Mouse (Mus musculus): ENCODE data around the gene Isg20. TPM values are rescaled to one million over a fixed set of nuclear protein-coding genes. Genes with fewer than 3 reads are reported as not detected.

The Isg20 gene
- polyA plus RNA-seq, 1 experiment from 2014 or later, result 26.2 TPM

GRCm38 (mm10) chr7:78883726-78884060, 29.5 kb upstream of the Isg20 start:
- no peak overlapping the region for H3K27ac ChIP-seq
- no peaks in the 10 kb centered on the region; the same call in 1 of the 2 replicates for H3K4me1 ChIP-seq (replicated peaks)
- H3K9me3 ChIP-seq (replicated peaks), result no peaks in the 10 kb centered on the region
- ATAC-seq (ENCODE audit: low read depth) (no peak), DNase-seq (no peak)
- no peak overlapping the region for H3K4me2 ChIP-seq
- no peak overlapping the region for H3K9ac ChIP-seq
- H3K27me3 ChIP-seq, result peaks cover 96% of the 10 kb centered on the region
- 17% methylated on average over 8 of the region's 8 CpGs for WGBS (ENCODE audit: insufficient replicate concordance)
- no peaks in the 10 kb centered on the region for H3K36me3 ChIP-seq
- no peak overlapping the region for H3K4me3 ChIP-seq (replicated peaks)

DNA sequence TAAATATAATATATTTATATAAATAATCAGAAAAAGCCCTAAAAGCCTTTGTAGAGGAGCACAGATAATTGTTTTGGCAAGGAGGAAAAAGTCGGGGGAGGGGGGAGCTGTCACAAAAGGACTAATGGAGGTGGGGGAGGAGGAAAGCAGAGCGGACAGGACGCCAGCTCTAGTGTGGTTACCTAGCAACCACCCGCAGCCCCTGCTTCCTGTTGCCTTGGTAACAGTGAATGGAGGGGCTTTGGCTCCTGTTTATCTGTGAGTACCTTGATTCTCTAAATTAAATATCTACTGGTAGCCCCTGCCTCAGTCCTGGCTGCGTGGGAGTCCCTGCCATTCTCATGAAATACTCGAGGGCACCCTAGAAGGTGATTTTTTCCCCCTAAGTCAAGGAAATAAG, 29.1 kb upstream of the Isg20 start:
- peaks cover 95% of the 10 kb centered on the region for H3K27me3 ChIP-seq
- H3K4me1 ChIP-seq (replicated peaks), result no peaks in the 10 kb centered on the region; the same call in 1 of the 2 replicates
- H3K9ac ChIP-seq, result no peak overlapping the region
- DNase-seq, result no peak
- H3K27ac ChIP-seq, result no peak overlapping the region
- H3K4me3 ChIP-seq (replicated peaks), result no peak overlapping the region
- H3K9me3 ChIP-seq (replicated peaks), result no peaks in the 10 kb centered on the region
- 10% methylated on average over 6 of the region's 6 CpGs for WGBS (ENCODE audit: insufficient replicate concordance)
- H3K36me3 ChIP-seq, result no peaks in the 10 kb centered on the region
- ATAC-seq (ENCODE audit: low read depth), result no peak
- H3K4me2 ChIP-seq, result no peak overlapping the region

GRCm38 (mm10) chr7:78885404-78885803, 27.8 kb upstream of the Isg20 start:
- Histone ChIP-seq H3K36me3 (no peaks in the 10 kb centered on the region), H3K9me3 (replicated peaks) (no peaks in the 10 kb centered on the region), H3K27ac (no peak overlapping the region), H3K9ac (no peak overlapping the region), H3K27me3 (peaks cover 90% of the 10 kb centered on the region), H3K4me2 (no peak overlapping the region), H3K4me1 (replicated peaks) (no peaks in the 10 kb centered on the region; the same call in 1 of the 2 replicates), H3K4me3 (replicated peaks) (no peak overlapping the region)
- WGBS (ENCODE audit: insufficient replicate concordance), result 71% methylated on average over 5 of the region's 5 CpGs
- ATAC-seq (ENCODE audit: low read depth) (no peak), DNase-seq (no peak)

- no peak overlapping the region for H3K27ac ChIP-seq
- no peaks in the 10 kb centered on the region for H3K9me3 ChIP-seq (replicated peaks)
- H3K36me3 ChIP-seq, result no peaks in the 10 kb centered on the region
- ATAC-seq (ENCODE audit: low read depth) (no peak), DNase-seq (no peak)
- H3K4me1 ChIP-seq (replicated peaks), result no peaks in the 10 kb centered on the region; the same call in 1 of the 2 replicates
- H3K4me3 ChIP-seq (replicated peaks), result no peak overlapping the region
- H3K9ac ChIP-seq, result no peak overlapping the region
- H3K27me3 ChIP-seq, result peaks cover 79% of the 10 kb centered on the region
- 61% methylated on average over 4 of the region's 4 CpGs for WGBS (ENCODE audit: insufficient replicate concordance)
- H3K4me2 ChIP-seq, result no peak overlapping the region
Measured at GRCm38 (mm10) chr7:78886496-78886895, 26.7 kb upstream of the Isg20 start.

DNA sequence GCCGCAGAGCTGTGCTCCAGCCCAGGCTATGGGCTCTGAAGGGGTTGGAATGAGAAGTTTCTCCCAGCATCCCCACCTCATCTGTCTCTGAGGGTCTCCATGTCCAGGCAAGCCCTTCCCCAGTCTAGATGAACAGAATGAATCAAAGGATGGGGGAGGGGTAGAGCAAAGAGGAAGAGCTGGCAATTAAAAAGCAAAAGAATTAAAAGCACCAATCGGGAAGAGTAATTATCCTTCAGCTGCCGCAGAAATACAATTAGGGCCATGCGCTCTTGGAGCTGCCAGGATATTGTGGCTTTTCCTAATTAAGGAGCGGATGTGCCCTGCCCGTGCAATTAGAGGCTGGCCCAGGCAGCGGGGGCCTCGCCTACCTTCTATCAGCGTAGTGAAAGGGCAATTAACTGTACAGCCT, 25.8 kb upstream of the Isg20 start:
- Histone ChIP-seq H3K4me3 (replicated peaks) (no peak overlapping the region), H3K27ac (no peak overlapping the region), H3K9me3 (replicated peaks) (no peaks in the 10 kb centered on the region), H3K9ac (no peak overlapping the region), H3K27me3 (peaks cover 70% of the 10 kb centered on the region), H3K36me3 (no peaks in the 10 kb centered on the region), H3K4me1 (replicated peaks) (no peaks in the 10 kb centered on the region; the same call in 1 of the 2 replicates), H3K4me2 (no peak overlapping the region)
- no peak for ATAC-seq (ENCODE audit: low read depth)
- no peak for DNase-seq
- WGBS (ENCODE audit: insufficient replicate concordance), result 60% methylated on average over 9 of the region's 9 CpGs

GRCm38 (mm10) chr7:78890641-78891040, 22.6 kb upstream of the Isg20 start:
- under 1% methylated on average over 16 of the region's 16 CpGs for WGBS (ENCODE audit: insufficient replicate concordance)
- Histone ChIP-seq H3K4me1 (replicated peaks) (peaks cover 21% of the 10 kb centered on the region), H3K27ac (no peak overlapping the region), H3K36me3 (no peaks in the 10 kb centered on the region), H3K4me3 (replicated peaks) (no peak overlapping the region), H3K9me3 (replicated peaks) (no peaks in the 10 kb centered on the region), H3K27me3 (peaks cover 38% of the 10 kb centered on the region), H3K9ac (no peak overlapping the region), H3K4me2 (no peak overlapping the region)
- DNase-seq (peak; percentile 69), ATAC-seq (ENCODE audit: low read depth) (no peak)

GRCm38 (mm10) chr7:78893917-78894316, 19.3 kb upstream of the Isg20 start:
- Histone ChIP-seq H3K4me2 (no peak overlapping the region), H3K9me3 (replicated peaks) (no peaks in the 10 kb centered on the region), H3K4me1 (replicated peaks) (peaks cover 45% of the 10 kb centered on the region), H3K36me3 (peaks cover 17% of the 10 kb centered on the region), H3K4me3 (replicated peaks) (no peak overlapping the region), H3K27ac (no peak overlapping the region), H3K27me3 (peaks cover 8% of the 10 kb centered on the region), H3K9ac (no peak overlapping the region)
- 70% methylated on average over 10 of the region's 10 CpGs for WGBS (ENCODE audit: insufficient replicate concordance)
- DNase-seq (no peak), ATAC-seq (ENCODE audit: low read depth) (no peak)

GRCm38 (mm10) chr7:78895021-78895652, 18.1 kb upstream of the Isg20 start:
- peaks cover 17% of the 10 kb centered on the region for H3K36me3 ChIP-seq
- H3K27me3 ChIP-seq, result peaks cover 1% of the 10 kb centered on the region
- no peak for ATAC-seq (ENCODE audit: low read depth)
- peak overlapping the region; percentile 66 for H3K9ac ChIP-seq
- H3K4me3 ChIP-seq (replicated peaks), result peak overlapping the region; percentile 89
- H3K9me3 ChIP-seq (replicated peaks), result no peaks in the 10 kb centered on the region
- peaks cover 45% of the 10 kb centered on the region for H3K4me1 ChIP-seq (replicated peaks)
- H3K27ac ChIP-seq, result peak overlapping the region; percentile 3; the same call in 1 of the 2 replicates
- no peak for DNase-seq
- 29% methylated on average over 13 of the region's 13 CpGs for WGBS (ENCODE audit: insufficient replicate concordance)
- H3K4me2 ChIP-seq, result peak overlapping the region; percentile 95

DNA sequence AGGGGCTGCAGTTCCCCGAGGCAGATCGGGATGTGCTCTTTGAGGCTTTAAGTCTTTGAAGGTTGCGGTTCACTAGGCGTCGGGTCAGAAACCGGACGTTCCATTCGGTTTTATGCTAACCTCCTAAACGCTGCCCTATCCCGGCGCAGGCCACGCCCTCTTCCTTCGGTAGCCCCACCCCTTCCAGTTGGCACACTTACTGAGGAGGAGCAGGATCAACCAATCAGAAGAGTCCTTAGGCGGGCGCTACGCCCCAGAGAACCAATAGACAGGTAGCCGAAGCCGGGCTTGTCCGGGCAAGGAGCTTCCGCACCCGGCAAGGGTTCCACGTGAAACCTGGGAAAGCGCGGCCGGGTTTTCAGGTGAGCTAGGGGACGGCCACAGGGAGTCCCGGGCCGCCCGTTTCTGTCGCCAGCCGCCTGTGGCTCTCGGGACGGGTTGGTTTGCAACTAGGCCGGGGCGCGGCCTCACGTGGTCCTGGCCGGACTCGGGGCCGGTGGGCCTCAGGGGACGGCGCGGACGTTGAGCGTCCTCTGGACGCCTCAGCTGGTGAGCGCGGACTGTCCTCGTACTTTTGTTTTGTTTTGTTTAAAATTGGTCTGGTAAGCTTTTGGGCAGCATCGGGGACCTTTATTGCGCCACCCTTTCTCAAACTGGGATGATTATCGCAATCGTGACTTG, 17.4 kb upstream of the Isg20 start, which contains the start of gene Aen:
Aen (plus strand) TSS at position 202 of the 681 bp plus-strand sequence.
- Histone ChIP-seq H3K4me1 (replicated peaks) (peaks cover 45% of the 10 kb centered on the region), H3K36me3 (peaks cover 17% of the 10 kb centered on the region), H3K9me3 (replicated peaks) (no peaks in the 10 kb centered on the region), H3K27me3 (no peaks in the 10 kb centered on the region), H3K9ac (peak within 1 kb of the TSS; percentile 85), H3K4me3 (replicated peaks) (peak within 1 kb of the TSS; percentile 89), H3K4me2 (peak within 1 kb of the TSS; percentile 95), H3K27ac (peak within 1 kb of the TSS; percentile 50)
- ATAC-seq (ENCODE audit: low read depth) (peak; percentile 95), DNase-seq (peak; percentile 99)
- 1% methylated on average over 53 of the region's 53 CpGs for WGBS (ENCODE audit: insufficient replicate concordance)

GRCm38 (mm10) chr7:78897567-78897966, 15.7 kb upstream of the Isg20 start:
- ATAC-seq (ENCODE audit: low read depth) (no peak), DNase-seq (no peak)
- peak overlapping the region; percentile 95 for H3K4me2 ChIP-seq
- peak overlapping the region; percentile 22 for H3K9ac ChIP-seq
- no peaks in the 10 kb centered on the region for H3K9me3 ChIP-seq (replicated peaks)
- no peaks in the 10 kb centered on the region for H3K27me3 ChIP-seq
- H3K27ac ChIP-seq, result no peak overlapping the region
- peaks cover 27% of the 10 kb centered on the region for H3K36me3 ChIP-seq
- peaks cover 45% of the 10 kb centered on the region for H3K4me1 ChIP-seq (replicated peaks)
- 74% methylated on average over 3 of the region's 3 CpGs for WGBS (ENCODE audit: insufficient replicate concordance)
- H3K4me3 ChIP-seq (replicated peaks), result peak overlapping the region; percentile 89

DNA sequence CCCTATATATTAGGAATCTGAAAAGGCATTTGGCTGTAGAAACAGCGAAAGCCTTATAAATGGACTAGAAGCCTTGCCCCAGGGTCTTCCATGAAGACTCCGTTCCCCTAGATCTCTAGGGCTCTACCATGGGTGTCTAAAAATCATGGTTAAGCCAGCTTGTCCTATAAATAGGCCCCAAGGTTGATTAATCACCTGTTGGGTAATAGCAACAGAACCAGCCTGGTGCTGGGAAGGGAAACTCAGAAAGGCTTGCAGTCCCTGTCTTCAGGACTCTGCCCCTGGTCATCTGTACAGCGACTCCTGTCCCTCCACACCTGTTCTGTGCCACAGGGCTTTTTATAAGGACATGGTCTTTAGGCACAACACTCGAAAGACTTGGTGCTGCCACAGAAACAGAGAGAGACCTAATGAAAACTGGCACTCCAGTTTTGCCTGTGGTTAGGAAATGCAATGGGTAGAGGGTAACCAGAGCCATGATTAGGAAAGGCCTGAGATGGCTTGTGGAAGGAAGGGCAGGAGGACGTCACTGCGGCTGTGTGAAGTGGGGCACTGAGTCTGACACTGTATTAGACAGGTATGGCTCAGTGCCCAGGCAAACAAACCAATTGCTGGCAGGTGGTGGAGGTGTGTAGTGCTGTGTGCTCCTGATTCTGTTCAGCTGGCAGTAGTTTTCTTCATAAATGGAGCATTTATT, 9.9 kb upstream of the Isg20 start:
- no peak for DNase-seq
- H3K9ac ChIP-seq, result no peak overlapping the region
- no peak overlapping the region for H3K4me3 ChIP-seq (replicated peaks)
- H3K27me3 ChIP-seq, result no peaks in the 10 kb centered on the region
- 86% methylated on average over 6 of the region's 6 CpGs for WGBS (ENCODE audit: insufficient replicate concordance)
- no peak overlapping the region for H3K4me2 ChIP-seq
- no peaks in the 10 kb centered on the region for H3K4me1 ChIP-seq (replicated peaks)
- H3K9me3 ChIP-seq (replicated peaks), result no peaks in the 10 kb centered on the region
- no peak for ATAC-seq (ENCODE audit: low read depth)
- H3K36me3 ChIP-seq, result peaks cover 61% of the 10 kb centered on the region
- no peak overlapping the region for H3K27ac ChIP-seq

Measured in liver, embryonic 13.5 days (tissue).